Mouse (Mus musculus) myocyte (in vitro differentiated cells): ENCODE results near the gene Man1b1. TPM values are rescaled to one million over a fixed set of nuclear protein-coding genes. Genes with fewer than 3 reads are reported as not detected.

Experiments used
- H3K27me3 ChIP-seq: one replicate; pipeline ENCODE4 v1.6.1; 2011; ENCODE audit not compliant: control insufficient read depth, insufficient read depth, insufficient read length
- H3K36me3 ChIP-seq: one replicate; pipeline ENCODE4 v1.6.1; 2011; ENCODE audit not compliant: control insufficient read depth, insufficient read depth
- H3K4me2 ChIP-seq: one replicate; pipeline ENCODE4 v1.6.1; 2011; ENCODE audit warnings: low read depth, control low read depth
- H3K4me3 ChIP-seq: one replicate; pipeline ENCODE4 v1.5.1; 2011; ENCODE audit warnings: mild to moderate bottlenecking, control low read depth, moderate library complexity
- H3K79me2 ChIP-seq: one replicate; pipeline ENCODE4 v1.6.1; 2011; ENCODE audit not compliant: control insufficient read depth, insufficient read depth
- H3ac ChIP-seq: one replicate; pipeline ENCODE4 v1.6.1; 2011; ENCODE audit not compliant: control insufficient read depth, insufficient read length
- CEBPB ChIP-seq: IDR thresholded peaks from 2 replicates; pipeline ENCODE4 v1.6.1; 2011; ENCODE audit warnings: mild to moderate bottlenecking, moderate library complexity; ENCODE audit not compliant: poor library complexity, insufficient read depth, severe bottlenecking
- E2F4 ChIP-seq: IDR thresholded peaks from one replicate; pipeline ENCODE4 v1.6.1; 2011; ENCODE audit warnings: mild to moderate bottlenecking, control low read depth, moderate library complexity; ENCODE audit not compliant: insufficient read depth
- MAX ChIP-seq: IDR thresholded peaks from one replicate; pipeline ENCODE4 v1.6.1; 2011; ENCODE audit warnings: low read depth, mild to moderate bottlenecking, control low read depth
- MYOD1 ChIP-seq, 3 experiments: IDR thresholded peaks; one replicate each; pipeline ENCODE4 v1.6.1; 2011; ENCODE audit warnings: control low read depth in 2 of 3, low read depth in 2 of 3, mild to moderate bottlenecking in 2 of 3, moderate library complexity in 1 of 3; ENCODE audit not compliant: insufficient read length in 2 of 3, control insufficient read depth in 1 of 3
- MYOG ChIP-seq, 3 experiments: IDR thresholded peaks; one replicate each; pipeline ENCODE4 v1.6.1; 2011; ENCODE audit warnings: control low read depth in 2 of 3, low read depth in 2 of 3, mild to moderate bottlenecking in 2 of 3; ENCODE audit not compliant: insufficient read length in 2 of 3, control insufficient read depth in 1 of 3, insufficient read depth in 1 of 3
- POLR2A ChIP-seq: IDR thresholded peaks from one replicate; pipeline ENCODE4 v1.6.1; 2011; ENCODE audit warnings: low read depth, mild to moderate bottlenecking, control low read depth, moderate library complexity; ENCODE audit not compliant: insufficient read length
- POLR2AphosphoS2 ChIP-seq: IDR thresholded peaks from one replicate; pipeline ENCODE4 v1.6.1; 2011; ENCODE audit warnings: low read depth, control low read depth; ENCODE audit not compliant: insufficient read length
- REST ChIP-seq: IDR thresholded peaks from one replicate; pipeline ENCODE4 v1.6.1; 2011; ENCODE audit warnings: mild to moderate bottlenecking, control low read depth, moderate library complexity; ENCODE audit not compliant: insufficient read depth, insufficient read length
- SRF ChIP-seq: IDR thresholded peaks from one replicate; pipeline ENCODE4 v1.6.1; 2011; ENCODE audit warnings: low read depth; ENCODE audit not compliant: control insufficient read depth, insufficient read length
- TCF12 ChIP-seq: IDR thresholded peaks from one replicate; pipeline ENCODE4 v1.6.1; 2011; ENCODE audit warnings: mild to moderate bottlenecking, control low read depth; ENCODE audit not compliant: poor library complexity, insufficient read depth, severe bottlenecking
- TCF3 ChIP-seq: IDR thresholded peaks from one replicate; pipeline ENCODE4 v1.6.1; 2011; ENCODE audit warnings: low read depth, control low read depth; ENCODE audit not compliant: insufficient read length
- USF1 ChIP-seq: IDR thresholded peaks from one replicate; pipeline ENCODE4 v1.6.1; 2011; ENCODE audit warnings: low read depth, mild to moderate bottlenecking, control low read depth, moderate library complexity
- polyA plus RNA-seq: library from polyadenylated mRNA; unstranded; fragments of >200 nt; fragmentation: generic; extraction: Trizol; gene quantifications from one replicate; pipeline ENCODE4 v1.2.1, GENCODE M21; 2012; ENCODE audit warnings: missing spikeins

Man1b1 gene
- polyA plus RNA-seq, 1 experiment, result 46.3 TPM

DNA sequence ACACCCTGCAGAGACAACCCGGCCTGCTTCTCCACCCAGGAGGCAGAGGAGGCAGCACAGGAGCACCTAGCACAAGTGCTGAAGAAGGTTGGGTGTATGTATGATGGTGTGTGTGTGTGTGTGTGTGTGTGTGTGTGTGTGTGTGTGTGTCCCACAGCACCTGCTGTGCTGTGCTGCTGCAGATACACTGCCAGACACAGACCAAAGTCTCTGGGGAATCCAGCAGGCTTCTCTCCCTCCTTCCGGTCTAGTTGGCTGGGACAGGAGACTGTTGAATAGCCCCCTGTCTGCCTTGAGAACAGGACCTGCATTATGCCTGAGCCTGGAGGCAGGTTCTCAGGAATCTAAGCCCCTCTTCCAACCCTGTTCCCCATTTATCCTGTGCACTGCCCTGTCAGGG is 41.3 kb downstream of the Man1b1 start:
- H3ac ChIP-seq, result peak overlapping the region; percentile 67
- H3K27me3 ChIP-seq, result no peaks in the 10 kb centered on the region
- no peaks in the 10 kb centered on the region for H3K79me2 ChIP-seq
- peaks cover 7% of the 10 kb centered on the region for H3K36me3 ChIP-seq
- TF ChIP-seq USF1, result no peak
- TF ChIP-seq MYOG (IDR thresholded peaks at IDR 0.05; ENCODE audit: control insufficient read depth in 1 of 3, insufficient read depth in 1 of 3, insufficient read length in 2 of 3, low read depth in 2 of 3), result peak in 2 of 3 experiments; percentile 51
- TF ChIP-seq MYOD1 (IDR thresholded peaks at IDR 0.05; ENCODE audit: control insufficient read depth in 1 of 3, insufficient read length in 2 of 3, low read depth in 2 of 3), result peak in 2 of 3 experiments; percentile 49 to 63
- peak overlapping the region; percentile 49 for H3K4me3 ChIP-seq
- H3K4me2 ChIP-seq, result peak overlapping the region; percentile 89

DNA sequence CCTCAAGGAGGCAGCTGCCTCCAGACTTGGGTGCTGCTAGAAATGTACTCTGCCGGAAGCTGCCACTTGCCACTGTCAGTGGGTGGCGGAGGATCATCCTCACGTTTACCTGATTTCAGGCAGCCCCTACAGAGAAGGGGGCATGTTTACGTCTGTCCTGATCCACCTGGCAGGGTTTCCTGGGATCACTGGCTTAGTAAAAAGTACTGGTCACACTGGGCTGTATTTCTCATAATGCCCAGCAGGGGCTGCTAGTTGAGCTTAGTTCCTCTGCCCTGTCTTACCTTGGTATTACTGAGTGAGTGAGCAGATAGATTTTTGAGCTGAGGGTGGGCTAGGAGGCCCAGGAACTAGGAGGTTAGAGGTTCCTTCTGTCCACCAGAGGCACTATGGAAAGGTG is 44.5 kb downstream of the Man1b1 start:
- Histone ChIP-seq H3K27me3 (no peaks in the 10 kb centered on the region), H3K79me2 (no peaks in the 10 kb centered on the region), H3K4me2 (no peak overlapping the region), H3K4me3 (no peak overlapping the region), H3ac (no peak overlapping the region), H3K36me3 (peaks cover 7% of the 10 kb centered on the region)
- TF ChIP-seq MAX (no peak), TCF12 (no peak), MYOG (IDR thresholded peaks at IDR 0.05; ENCODE audit: control insufficient read depth in 1 of 3, insufficient read depth in 1 of 3, insufficient read length in 2 of 3, low read depth in 2 of 3) (no peak), SRF (no peak), POLR2AphosphoS2 (no peak)

DNA sequence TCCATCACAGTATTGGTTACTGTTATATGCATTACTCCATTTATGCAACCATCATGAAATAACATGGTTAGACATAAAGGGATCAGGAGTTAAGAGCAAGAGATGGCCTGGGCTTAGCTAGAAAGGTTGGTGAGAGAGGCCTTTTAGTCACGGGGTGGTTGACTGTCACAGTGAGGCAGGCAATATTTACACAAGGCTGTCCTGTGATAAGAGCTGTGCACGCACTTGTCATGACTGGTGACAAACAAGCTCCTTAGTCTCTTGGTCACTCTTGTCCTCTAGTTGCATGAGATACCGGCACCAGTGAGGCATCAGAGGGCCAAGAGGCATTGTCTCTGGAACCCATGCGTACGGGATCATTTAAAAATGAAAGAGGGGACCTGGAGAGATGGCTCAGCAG is 52.4 kb downstream of the Man1b1 start:
- H3K79me2 ChIP-seq, result no peaks in the 10 kb centered on the region
- no peak for TF ChIP-seq E2F4
- no peak for TF ChIP-seq TCF3
- TF ChIP-seq MYOD1 (IDR thresholded peaks at IDR 0.05; ENCODE audit: control insufficient read depth in 1 of 3, insufficient read length in 2 of 3, low read depth in 2 of 3), result no peak
- no peak for TF ChIP-seq MAX
- TF ChIP-seq SRF, result no peak
- TF ChIP-seq POLR2AphosphoS2, result no peak
- TF ChIP-seq TCF12, result no peak
- TF ChIP-seq POLR2A, result no peak
- TF ChIP-seq REST, result no peak
- no peak for TF ChIP-seq USF1
- no peak for TF ChIP-seq CEBPB
- TF ChIP-seq MYOG (IDR thresholded peaks at IDR 0.05; ENCODE audit: control insufficient read depth in 1 of 3, insufficient read depth in 1 of 3, insufficient read length in 2 of 3, low read depth in 2 of 3), result no peak
- no peak overlapping the region for H3ac ChIP-seq
- H3K27me3 ChIP-seq, result peaks cover 8% of the 10 kb centered on the region
- H3K4me2 ChIP-seq, result no peak overlapping the region
- no peak overlapping the region for H3K4me3 ChIP-seq
- H3K36me3 ChIP-seq, result no peaks in the 10 kb centered on the region

- H3K36me3 ChIP-seq, result no peaks in the 10 kb centered on the region
- no peak overlapping the region for H3ac ChIP-seq
- peaks cover 12% of the 10 kb centered on the region for H3K27me3 ChIP-seq
- no peaks in the 10 kb centered on the region for H3K79me2 ChIP-seq
- TF ChIP-seq POLR2AphosphoS2 (no peak), MYOG (IDR thresholded peaks at IDR 0.05; ENCODE audit: control insufficient read depth in 1 of 3, insufficient read depth in 1 of 3, insufficient read length in 2 of 3, low read depth in 2 of 3) (no peak), SRF (no peak), MYOD1 (IDR thresholded peaks at IDR 0.05; ENCODE audit: control insufficient read depth in 1 of 3, insufficient read length in 2 of 3, low read depth in 2 of 3) (no peak)
- no peak overlapping the region for H3K4me3 ChIP-seq
- H3K4me2 ChIP-seq, result no peak overlapping the region
Observed at GRCm38 (mm10) chr2:25391266-25391665, 59.1 kb downstream of the Man1b1 start.

DNA sequence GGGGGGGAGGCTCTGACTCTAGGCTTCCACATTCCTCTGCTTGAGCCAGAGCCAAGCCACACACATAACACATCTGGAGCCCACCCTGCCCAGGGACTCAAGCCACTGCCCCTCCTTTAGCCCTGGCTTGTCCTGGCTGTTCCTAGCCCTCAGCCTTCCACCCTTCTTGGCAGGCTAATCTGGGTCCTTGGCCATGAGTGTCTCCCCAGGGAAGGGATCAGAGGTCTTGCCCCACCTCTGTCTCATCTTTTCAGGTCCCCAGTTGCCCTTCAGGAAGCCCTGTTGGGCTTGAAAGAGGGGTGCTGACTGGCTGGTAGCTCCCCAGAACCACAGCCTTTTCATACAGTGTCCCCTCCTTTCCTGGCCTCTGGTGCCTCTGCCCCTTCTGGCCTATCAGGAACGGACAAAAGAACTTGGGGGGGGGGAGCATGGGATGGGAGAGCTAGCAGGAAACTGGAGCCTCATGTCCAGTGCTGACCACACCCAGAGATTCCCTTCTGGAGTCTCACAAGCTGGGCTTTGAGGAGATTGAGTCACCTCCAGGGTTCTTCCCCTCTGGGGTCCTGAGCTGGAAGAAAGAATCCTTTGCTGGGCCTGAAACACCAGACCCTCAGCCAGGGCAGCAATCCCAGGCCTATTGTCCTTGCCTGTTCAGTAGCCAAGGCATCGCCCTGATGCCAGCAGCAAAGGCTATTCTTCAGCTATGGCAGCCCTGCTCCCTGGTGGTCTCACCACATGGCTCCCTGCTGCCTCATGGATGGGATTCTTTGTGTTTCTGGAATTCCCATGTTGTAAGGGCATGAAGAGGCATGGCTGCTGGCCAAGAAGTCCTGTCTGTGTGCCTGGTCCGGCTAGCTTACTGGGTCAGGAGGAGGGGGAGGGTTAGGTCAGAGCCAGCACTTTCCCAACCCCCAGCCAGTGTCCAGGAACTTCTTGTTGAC is 62.4 kb downstream of the Man1b1 start:
- H3K27me3 ChIP-seq, result peaks cover 34% of the 10 kb centered on the region

More for the DNA sequence above, 62.4 kb downstream of the Man1b1 start:
- Histone ChIP-seq H3K36me3 (no peaks in the 10 kb centered on the region), H3K4me3 (no peak overlapping the region), H3K79me2 (no peaks in the 10 kb centered on the region), H3K4me2 (no peak overlapping the region), H3ac (no peak overlapping the region)
- TF ChIP-seq SRF (no peak), MYOG (IDR thresholded peaks at IDR 0.05; ENCODE audit: control insufficient read depth in 1 of 3, insufficient read depth in 1 of 3, insufficient read length in 2 of 3, low read depth in 2 of 3) (no peak), MYOD1 (IDR thresholded peaks at IDR 0.05; ENCODE audit: control insufficient read depth in 1 of 3, insufficient read length in 2 of 3, low read depth in 2 of 3) (no peak), POLR2A (no peak), CEBPB (no peak), MAX (no peak), REST (no peak)
